ENCODE assay signal across 14 mouse cellular contexts in genomic region chr1:54715061-54715760, GRCm38 (mm10).
DNase-seq lines count a peak whose midpoint lies in the region; ATAC-seq and TF ChIP-seq lines count a peak whose summit lies in the region.
"Had no signal": no experiment of that assay in that cellular context is flagged by ENCODE, and none has a peak within 500 bp of the region (broad histone marks: within the 10 kb centered on the region; RNA-seq: fewer than 3 reads in every experiment).

No protein-coding gene starts in this region.

- H3K27me3 ChIP-seq in embryonic facial prominence, embryonic 11.5 days (ENCODE audit: control insufficient read depth, insufficient read depth, low read length) = no peaks in the 10 kb centered on the region
- no peaks in the 10 kb centered on the region for H3K27me3 ChIP-seq in embryonic facial prominence, embryonic 10.5 days (replicated peaks; ENCODE audit: low read depth, poor library complexity, severe bottlenecking)
- H3K27me3 ChIP-seq in heart, postnatal 0 days (ENCODE audit: control insufficient read depth, insufficient read depth, low read length) = no peaks in the 10 kb centered on the region
- no peaks in the 10 kb centered on the region for H3K27me3 ChIP-seq in heart, embryonic 11.5 days (ENCODE audit: control insufficient read depth, insufficient read depth, low read length)
- H3K27me3 ChIP-seq in lung, embryonic 16.5 days (ENCODE audit: control insufficient read depth, insufficient read depth, low read depth, low read length) = no peaks in the 10 kb centered on the region
- H3K27me3 ChIP-seq: kidney, embryonic 15.5 days had no signal

- ATAC-seq in embryonic facial prominence, embryonic 11.5 days (replicated peaks; ENCODE audit: insufficient number of reproducible peaks, low FRiP score, low TSS enrichment, low read depth) = no peak
- no peak for ATAC-seq in heart, postnatal 0 days (ENCODE audit: insufficient read depth, low read depth)
- ATAC-seq in heart, embryonic 11.5 days (replicated peaks; ENCODE audit: insufficient number of reproducible peaks, low FRiP score, low TSS enrichment) = no peak
- ATAC-seq in lung, embryonic 16.5 days (ENCODE audit: low read depth) = peak; percentile 30; the same call in 1 of the 2 replicates

- no peak overlapping the region for H3K27ac ChIP-seq in embryonic facial prominence, embryonic 11.5 days (replicated peaks; ENCODE audit: low read depth, low read length)
- H3K27ac ChIP-seq in embryonic facial prominence, embryonic 10.5 days (replicated peaks) = no peak overlapping the region
- peak overlapping the region; percentile 41; the same call in 1 of the 2 replicates for H3K27ac ChIP-seq in heart, postnatal 0 days (ENCODE audit: low read depth)
- no peak overlapping the region for H3K27ac ChIP-seq in heart, embryonic 11.5 days (ENCODE audit: low read depth, low read length)
- H3K27ac ChIP-seq in lung, embryonic 16.5 days (ENCODE audit: low read length) = peak overlapping the region; percentile 80
- H3K27ac ChIP-seq in brown adipose tissue, adult 24 weeks (replicated peaks; ENCODE audit: low read depth, low read length) = peak overlapping the region; percentile 37
- H3K27ac ChIP-seq: kidney, embryonic 15.5 days had no signal

- H3K36me3 ChIP-seq in embryonic facial prominence, embryonic 11.5 days (replicated peaks; ENCODE audit: control insufficient read depth, insufficient read depth, low read depth, low read length) = no peaks in the 10 kb centered on the region
- H3K36me3 ChIP-seq in embryonic facial prominence, embryonic 10.5 days (replicated peaks) = peaks cover 5% of the 10 kb centered on the region; the same call in 1 of the 2 replicates
- H3K36me3 ChIP-seq in heart, postnatal 0 days (replicated peaks; ENCODE audit: control insufficient read depth, insufficient read depth, low read length) = no peaks in the 10 kb centered on the region; the same call in 1 of the 2 replicates
- no peaks in the 10 kb centered on the region for H3K36me3 ChIP-seq in heart, embryonic 11.5 days (ENCODE audit: control insufficient read depth, insufficient read depth, low read length)
- peaks cover 2% of the 10 kb centered on the region; the same call in 1 of the 2 replicates for H3K36me3 ChIP-seq in lung, embryonic 16.5 days (ENCODE audit: control insufficient read depth, insufficient read depth, low read length)
- H3K36me3 ChIP-seq: kidney, embryonic 15.5 days had no signal

- TF ChIP-seq CTCF in heart, postnatal 0 days (IDR thresholded peaks at IDR 0.05; ENCODE audit: low read depth) = no peak

- no peak for TF ChIP-seq EP300 in heart, postnatal 0 days (IDR thresholded peaks at IDR 0.05; ENCODE audit: low read depth)

- WGBS in embryonic facial prominence, embryonic 11.5 days = 71% methylated on average over 8 of the region's 8 CpGs
- WGBS in embryonic facial prominence, embryonic 10.5 days = 79% methylated on average over 8 of the region's 8 CpGs
- WGBS in heart, postnatal 0 days = 36% methylated on average over 8 of the region's 8 CpGs
- WGBS in heart, embryonic 11.5 days (ENCODE audit: insufficient replicate concordance) = 73% methylated on average over 8 of the region's 8 CpGs
- 43% methylated on average over 8 of the region's 8 CpGs for WGBS in lung, embryonic 16.5 days

- H3K9me3 ChIP-seq in embryonic facial prominence, embryonic 11.5 days (replicated peaks; ENCODE audit: control insufficient read depth, low read length) = no peaks in the 10 kb centered on the region
- H3K9me3 ChIP-seq in embryonic facial prominence, embryonic 10.5 days = no peaks in the 10 kb centered on the region
- no peaks in the 10 kb centered on the region for H3K9me3 ChIP-seq in heart, postnatal 0 days (replicated peaks; ENCODE audit: control insufficient read depth, low read length)
- no peaks in the 10 kb centered on the region for H3K9me3 ChIP-seq in heart, embryonic 11.5 days (replicated peaks; ENCODE audit: control insufficient read depth, low read length)
- H3K9me3 ChIP-seq in lung, embryonic 16.5 days (ENCODE audit: control insufficient read depth, low read length) = no peaks in the 10 kb centered on the region
- H3K9me3 ChIP-seq: kidney, embryonic 15.5 days had no signal

- H3K4me3 ChIP-seq in embryonic facial prominence, embryonic 11.5 days (ENCODE audit: low read depth, low read length) = no peak overlapping the region
- H3K4me3 ChIP-seq in embryonic facial prominence, embryonic 10.5 days = no peak overlapping the region
- no peak overlapping the region for H3K4me3 ChIP-seq in heart, postnatal 0 days (ENCODE audit: low read depth, low read length)
- H3K4me3 ChIP-seq in heart, embryonic 11.5 days (ENCODE audit: low read depth, low read length) = no peak overlapping the region
- no peak overlapping the region for H3K4me3 ChIP-seq in lung, embryonic 16.5 days (ENCODE audit: low read length)
- no peak overlapping the region for H3K4me3 ChIP-seq in brown adipose tissue, adult 24 weeks (ENCODE audit: insufficient read depth, low read depth, low read length)
- H3K4me3 ChIP-seq: kidney, embryonic 15.5 days; myocyte had no signal

- no peak overlapping the region for H3K4me2 ChIP-seq in embryonic facial prominence, embryonic 11.5 days (ENCODE audit: low read depth, low read length)
- H3K4me2 ChIP-seq in heart, postnatal 0 days (ENCODE audit: low read depth, low read length) = no peak overlapping the region
- H3K4me2 ChIP-seq in heart, embryonic 11.5 days = no peak overlapping the region
- no peak overlapping the region for H3K4me2 ChIP-seq in lung, embryonic 16.5 days (ENCODE audit: low read depth, low read length)
- H3K4me2 ChIP-seq: kidney, embryonic 15.5 days had no signal

- no peaks in the 10 kb centered on the region for H3K4me1 ChIP-seq in embryonic facial prominence, embryonic 11.5 days (ENCODE audit: control insufficient read depth, insufficient read depth, low read length)
- peaks cover 6% of the 10 kb centered on the region for H3K4me1 ChIP-seq in embryonic facial prominence, embryonic 10.5 days
- peaks cover 31% of the 10 kb centered on the region for H3K4me1 ChIP-seq in heart, postnatal 0 days (ENCODE audit: control insufficient read depth, insufficient read depth)
- peaks cover 17% of the 10 kb centered on the region for H3K4me1 ChIP-seq in heart, embryonic 11.5 days (ENCODE audit: control insufficient read depth, insufficient read depth, low read length)
- peaks cover 22% of the 10 kb centered on the region for H3K4me1 ChIP-seq in lung, embryonic 16.5 days (replicated peaks; ENCODE audit: control insufficient read depth, insufficient read depth, low read length)
- H3K4me1 ChIP-seq in brown adipose tissue, adult 24 weeks (ENCODE audit: control insufficient read depth, insufficient read depth, insufficient read length, low read length) = peaks cover 9% of the 10 kb centered on the region

- no peak overlapping the region for H3K9ac ChIP-seq in embryonic facial prominence, embryonic 11.5 days (replicated peaks; ENCODE audit: low read length)
- no peak overlapping the region for H3K9ac ChIP-seq in heart, postnatal 0 days (replicated peaks; ENCODE audit: low read depth, low read length)
- H3K9ac ChIP-seq in heart, embryonic 11.5 days (ENCODE audit: low read depth, low read length) = no peak overlapping the region
- H3K9ac ChIP-seq in lung, embryonic 16.5 days (ENCODE audit: low read length) = no peak overlapping the region
- H3K9ac ChIP-seq: kidney, embryonic 15.5 days had no signal

- DNase-seq in embryonic facial prominence, embryonic 11.5 days (ENCODE audit: low spot score) = peak; percentile 25
- no peak for DNase-seq in embryonic facial prominence, embryonic 10.5 days (ENCODE audit: low spot score)
- peak; percentile 33 for DNase-seq in heart, postnatal 0 days (ENCODE audit: low spot score)
- no peak for DNase-seq in lung, postnatal 14 days
- DNase-seq in cerebellum, adult 9-10 months = no peak
- DNase-seq: cerebellum, adult 2 months; gastrocnemius, postnatal 14 days; lung, adult 18-20 months; right cerebral cortex, postnatal 4 days had no signal

Comparison
In these comparisons a context has a peak if more than half of its experiments do, and no peak if none do; other contexts are left out.
1. DNase-seq: peak in embryonic facial prominence, embryonic 11.5 days (single experiment) and heart, postnatal 0 days (single experiment); none in embryonic facial prominence, embryonic 10.5 days (single experiment), lung, postnatal 14 days (single experiment) and cerebellum, adult 9-10 months (single experiment).
2. H3K27ac ChIP-seq: peak in heart, postnatal 0 days (single experiment), lung, embryonic 16.5 days (single experiment) and brown adipose tissue, adult 24 weeks (single experiment); none in embryonic facial prominence, embryonic 11.5 days (single experiment), embryonic facial prominence, embryonic 10.5 days (single experiment) and heart, embryonic 11.5 days (single experiment).